Mouse (Mus musculus): ENCODE results near the gene Ube2n.

GRCm38 (mm10) chr10:95591257-95591656, 76.3 kb downstream of the Ube2n start:
- TF ChIP-seq CTCF (IDR thresholded peaks at IDR 0.05) (no peak), EP300 (IDR thresholded peaks at IDR 0.05) (no peak)

All from lung, postnatal 0 days (tissue).